Mouse (Mus musculus): Measurements from ENCODE around the gene Fitm1.

Fitm1 gene

DNA sequence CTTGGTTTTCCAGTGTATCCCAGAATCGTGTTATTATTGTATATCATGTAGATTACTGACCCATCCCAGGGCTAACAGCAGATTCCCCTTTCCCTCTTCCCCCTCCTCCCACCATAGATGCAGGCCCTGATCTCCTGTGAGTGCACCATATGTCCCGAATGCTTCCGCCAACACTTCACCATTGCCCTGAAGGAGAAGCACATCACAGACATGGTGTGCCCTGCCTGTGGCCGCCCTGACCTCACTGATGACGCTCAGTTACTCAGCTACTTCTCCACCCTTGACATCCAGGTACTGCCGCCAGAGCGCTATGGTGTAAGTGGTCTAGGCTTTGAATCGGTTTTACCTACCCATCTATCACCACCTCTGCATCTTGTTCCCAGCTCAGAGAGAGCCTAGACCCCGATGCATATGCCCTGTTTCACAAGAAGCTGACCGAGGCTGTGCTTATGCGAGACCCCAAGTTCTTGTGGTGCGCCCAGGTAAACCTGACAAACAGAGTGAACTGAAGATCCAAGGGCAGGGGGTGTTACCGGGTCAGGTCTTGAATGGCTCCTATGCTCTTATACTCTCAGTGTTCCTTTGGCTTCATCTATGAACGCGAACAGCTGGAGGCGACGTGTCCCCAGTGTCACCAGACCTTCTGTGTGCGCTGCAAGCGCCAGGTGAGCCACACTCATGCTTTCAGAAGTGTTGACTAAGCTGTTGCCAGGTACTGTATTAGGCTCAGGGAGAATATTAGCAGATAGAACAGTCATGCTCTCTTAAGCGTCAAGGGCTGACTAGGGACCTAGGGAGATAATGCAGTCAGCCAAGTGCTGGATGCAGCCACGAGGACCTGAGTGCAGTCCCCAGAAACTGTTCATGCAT lies 23.3 kb downstream of the Fitm1 start:
- no peak for DNase-seq

DNA sequence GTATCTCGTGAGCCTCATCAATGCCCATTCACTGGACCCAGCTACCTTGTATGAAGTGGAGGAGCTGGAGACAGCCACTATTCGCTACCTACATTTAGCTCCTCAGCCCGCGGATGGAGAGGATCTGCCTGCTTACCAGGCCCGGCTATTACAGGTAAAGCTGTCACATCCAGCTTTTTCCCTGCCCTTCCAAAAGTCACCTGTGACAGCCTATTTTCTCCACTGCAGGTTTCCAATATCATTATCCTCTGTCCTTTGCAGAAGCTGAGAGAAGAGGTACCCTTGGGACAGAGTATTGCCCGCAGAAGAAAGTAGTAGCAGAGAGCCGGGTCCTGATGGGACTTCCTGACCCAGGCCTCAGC lies 27.8 kb downstream of the Fitm1 start, which contains the start of gene Irf9:
Gene Irf9, plus strand, starts transcription at position 301 of the 362 bp plus-strand sequence.
- DNase-seq, result no peak

DNA sequence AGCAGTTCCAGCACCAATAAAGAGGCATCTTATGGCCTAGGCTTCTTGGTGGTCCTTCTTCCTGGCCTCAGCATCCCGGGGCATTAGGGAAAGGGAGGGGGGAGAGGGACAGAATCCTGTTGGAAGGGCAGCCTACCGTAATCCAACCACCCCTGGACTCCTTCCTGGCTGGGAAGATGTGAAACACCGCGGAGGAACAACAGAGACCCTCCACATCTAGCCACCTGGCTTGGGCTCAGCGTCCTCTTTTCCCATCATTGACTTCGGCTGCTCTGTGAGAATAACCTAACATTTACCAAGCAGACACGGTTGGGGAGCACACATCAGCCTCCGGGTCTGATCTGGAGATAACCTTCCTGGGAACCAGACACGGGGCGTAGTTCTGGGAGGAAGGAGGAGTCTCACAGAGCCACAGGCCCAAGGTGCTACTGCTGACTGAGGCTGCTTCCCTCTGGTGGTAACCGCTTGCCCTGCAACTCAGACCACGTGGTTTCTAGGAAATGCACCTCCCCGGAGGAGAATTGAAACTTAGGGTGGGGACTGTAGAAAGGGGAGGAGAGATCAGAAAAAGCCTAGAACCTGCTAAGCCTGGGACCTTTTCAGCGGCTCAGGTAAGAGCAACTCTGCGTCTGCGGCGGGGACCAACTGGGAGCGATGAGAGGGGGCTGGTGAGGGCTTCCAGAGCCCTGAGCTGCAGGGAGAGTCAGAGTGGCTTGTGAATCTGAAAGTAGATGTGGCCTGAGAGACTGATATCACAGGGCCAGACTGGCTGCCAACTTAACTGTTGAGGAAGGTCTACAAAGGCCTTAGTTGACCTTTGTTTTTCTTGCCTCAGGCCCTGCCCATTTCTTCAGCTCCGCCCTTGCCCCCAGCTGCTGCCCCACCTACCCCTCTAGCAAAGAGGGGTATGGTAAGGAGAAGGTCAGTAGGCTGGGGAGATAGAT lies 28.5 kb downstream of the Fitm1 start:
- peak; percentile 83 for DNase-seq

DNA sequence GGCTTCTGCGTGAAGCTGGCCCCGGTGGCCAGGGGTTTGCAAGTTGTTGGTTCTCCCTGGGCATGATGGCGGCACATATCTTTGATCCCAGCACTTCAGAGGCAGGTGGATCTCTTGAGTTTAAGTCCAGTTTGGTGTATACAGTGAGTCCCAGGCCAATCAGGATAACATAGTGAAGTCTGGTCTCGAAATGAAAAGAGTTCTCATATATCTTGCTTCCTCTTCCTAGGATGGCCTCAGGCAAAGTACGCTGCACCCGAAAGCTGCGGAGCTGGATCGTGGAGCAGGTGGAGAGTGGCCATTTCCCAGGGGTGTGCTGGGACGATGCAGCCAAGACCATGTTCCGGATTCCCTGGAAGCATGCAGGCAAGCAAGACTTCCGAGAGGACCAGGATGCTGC lies 29.4 kb downstream of the Fitm1 start:
- no peak for DNase-seq

GRCm38 (mm10) chr14:55605743-55606459 lies 30.5 kb downstream of the Fitm1 start:
- DNase-seq, result no peak

GRCm38 (mm10) chr14:55608339-55608738 lies 32.9 kb downstream of the Fitm1 start:
- no peak for DNase-seq

- DNase-seq, result no peak
These were observed 37.9 kb downstream of the Fitm1 start for GRCm38 (mm10) chr14:55613346-55613745.

- no peak for DNase-seq
These were observed 39.3 kb downstream of the Fitm1 start for GRCm38 (mm10) chr14:55614565-55615178.

GRCm38 (mm10) chr14:55615876-55616275 lies 40.5 kb downstream of the Fitm1 start:
- no peak for DNase-seq

GRCm38 (mm10) chr14:55616844-55617243 lies 41.4 kb downstream of the Fitm1 start:
- DNase-seq, result no peak

GRCm38 (mm10) chr14:55617822-55618221 lies 42.4 kb downstream of the Fitm1 start, which contains the start of gene Rec8:
Gene Rec8 (plus strand): TSS chr14:55618037.
- DNase-seq, result peak; percentile 87

- peak; percentile 49 for DNase-seq
These were observed 43.2 kb downstream of the Fitm1 start for GRCm38 (mm10) chr14:55618486-55619195.
